Mouse (Mus musculus): ENCODE measurements around the gene Gm10717.
"Not testable (repeated sequence)": the region's sequence is repeated elsewhere in the genome, so short reads cannot be mapped to it uniquely, and the experiment has no call there.

- TF ChIP-seq CTCF (IDR thresholded peaks at IDR 0.05; ENCODE audit: insufficient read depth, low read length); POLR2A (IDR thresholded peaks at IDR 0.05; ENCODE audit: borderline replicate concordance, extremely low read depth, low read depth, low read length): not testable (repeated sequence)
These were observed 24.2 kb upstream of the Gm10717 start for GRCm38 (mm10) chr9:3001006-3001405.

Measured in lung, adult 2 months (tissue).